Mouse (Mus musculus) B cell, adult 62 days (primary cell): ENCODE data around the gene Ugt2b5. TPM values are rescaled to one million over a fixed set of nuclear protein-coding genes. Genes with fewer than 3 reads are reported as not detected.

ENCODE experiments used
- total RNA-seq: library from RNA; stranded (reverse); gene quantifications from 4 replicates; pipeline ENCODE4 v1.2.4, GENCODE M21; 2023

Gene Ugt2b5
- not detected in 4 replicates for total RNA-seq

DNA sequence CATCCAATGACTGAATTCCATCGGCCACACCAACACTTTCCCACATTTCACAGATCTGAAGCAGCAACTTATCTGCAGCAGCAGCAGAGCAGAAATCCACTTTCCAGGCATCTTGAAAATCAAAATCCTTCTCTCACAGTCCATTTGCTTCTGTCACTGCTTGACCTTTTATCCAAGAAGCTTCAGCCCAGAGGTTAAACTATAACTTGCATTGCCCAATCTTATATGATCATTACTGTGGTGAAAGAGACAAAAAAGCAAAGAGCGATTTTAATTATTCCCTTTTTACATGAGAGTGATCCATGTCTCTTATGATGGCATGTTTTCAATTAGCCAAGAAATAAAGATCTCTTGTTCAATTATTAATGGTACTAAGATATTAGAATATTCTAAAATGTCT is at the start of gene Ugt2b5:
Ugt2b5 (minus strand) TSS at position 123 of the 400 bp plus-strand sequence.

DNA sequence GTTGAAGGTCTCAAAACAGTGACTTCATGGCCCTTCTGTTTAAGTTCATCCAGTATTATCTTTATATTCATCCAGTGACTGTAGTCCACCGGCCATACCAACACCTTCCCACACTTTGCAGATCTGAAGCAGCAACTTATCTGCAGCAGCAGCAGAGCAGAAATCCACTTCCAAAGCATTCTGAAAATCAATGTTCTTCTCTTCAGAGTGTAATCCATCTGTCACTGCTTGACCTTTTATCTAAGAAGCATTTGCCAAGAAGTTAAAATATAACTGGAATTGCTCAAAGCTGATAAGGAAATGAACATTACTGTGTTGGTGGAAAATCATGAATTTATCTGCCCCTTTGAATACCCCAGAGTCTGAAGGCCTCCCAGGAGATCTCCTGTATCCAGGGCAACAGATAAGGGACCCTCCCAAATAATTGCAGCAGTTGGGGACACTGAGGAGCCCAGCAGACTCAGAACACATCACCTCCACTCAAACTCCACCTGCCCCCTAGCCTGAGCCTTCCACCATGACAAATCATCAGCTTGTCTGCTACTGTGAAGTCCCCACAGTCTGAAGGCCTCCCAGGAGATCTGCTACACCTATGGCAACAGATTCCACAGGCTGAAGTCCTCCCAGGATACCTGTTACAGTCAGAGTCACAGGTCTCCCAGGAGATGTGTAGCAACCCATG is 47.6 kb downstream of the Ugt2b5 start, which contains the start of gene Ugt2b36:
Ugt2b36 (minus strand) TSS at position 210 of the 682 bp plus-strand sequence.

Other genes with a start within 250 kb of the Ugt2b5 start
- gene Ugt2b34, start 233.4 kb downstream of the Ugt2b5 start, total RNA-seq = not detected in 4 replicates
- gene Ugt2b1, start 213.8 kb downstream of the Ugt2b5 start, total RNA-seq = not detected in 4 replicates
- gene Ugt2b35, start 139.5 kb downstream of the Ugt2b5 start, total RNA-seq = not detected in 4 replicates
- not detected in 4 replicates for gene Ugt2b36, start 47.8 kb downstream of the Ugt2b5 start, total RNA-seq
- gene Ugt2b37, start 114.5 kb upstream of the Ugt2b5 start, total RNA-seq = not detected in 4 replicates
- not detected in 4 replicates for gene Ugt2a3, start 196.9 kb upstream of the Ugt2b5 start, total RNA-seq